Mouse (Mus musculus): ENCODE data around the gene Opcml. TPM values are rescaled to one million over a fixed set of nuclear protein-coding genes. Genes with fewer than 3 reads are reported as not detected.
A peak's percentile ranks its signal among the peaks of the same experiment; 100 is the strongest.

Gene Opcml
- polyA plus RNA-seq, 1 experiment from 2014 or later: 10.1 TPM

- Histone ChIP-seq H3K4me2 (ENCODE audit: low read depth, low read length) (no peak overlapping the region), H3K9me3 (ENCODE audit: control insufficient read depth, low read length) (no peaks in the 10 kb centered on the region), H3K4me1 (replicated peaks; ENCODE audit: control insufficient read depth, insufficient read depth, low read length) (0 out of 2 replicates have a peak, but pooled peaks cover 4% of the 10 kb centered on the region), H3K9ac (ENCODE audit: low read length) (no peak overlapping the region), H3K27me3 (ENCODE audit: control insufficient read depth, insufficient read depth, low read depth, low read length) (peaks cover 29% of the 10 kb centered on the region), H3K27ac (ENCODE audit: low read length) (no peak overlapping the region), H3K36me3 (ENCODE audit: control insufficient read depth, insufficient read depth, low read length) (no peaks in the 10 kb centered on the region), H3K4me3 (ENCODE audit: low read length) (no peak overlapping the region)
- WGBS: 45% methylated on average over 2 of the region's 2 CpGs
- no peak for ATAC-seq (ENCODE audit: low read depth)
These were observed 1.7 kb downstream of the Opcml start for GRCm38 (mm10) chr9:27792226-27792625.

- 63% methylated on average over 3 of the region's 3 CpGs for WGBS
These were observed 2.4 kb downstream of the Opcml start for GRCm38 (mm10) chr9:27792994-27793393.

DNA sequence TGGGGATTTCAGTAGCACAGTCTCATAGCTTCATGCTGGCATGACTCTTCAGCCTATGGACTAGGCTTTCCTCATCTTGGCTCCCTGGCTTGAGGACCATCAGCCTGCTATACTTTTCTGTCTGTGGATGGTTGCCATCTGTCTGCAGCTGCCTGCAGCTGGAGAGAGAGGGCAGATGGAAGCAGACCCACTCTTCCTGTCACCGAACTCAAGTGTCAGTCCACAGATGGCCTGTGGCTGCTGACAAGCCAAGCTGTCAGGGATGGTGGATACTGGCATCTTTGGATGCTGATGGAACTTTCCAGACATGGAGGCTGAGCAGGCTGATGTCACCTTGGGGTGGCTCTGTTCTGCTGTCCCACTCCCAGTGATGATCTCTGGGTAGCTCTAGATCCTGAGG, 6.0 kb downstream of the Opcml start:
- WGBS: 48% methylated on average over 1 of the region's 1 CpGs
- H3K9me3 ChIP-seq (ENCODE audit: control insufficient read depth, low read length): no peaks in the 10 kb centered on the region
- H3K27me3 ChIP-seq (ENCODE audit: control insufficient read depth, insufficient read depth, low read depth, low read length): peaks cover 19% of the 10 kb centered on the region
- no peak overlapping the region for H3K4me3 ChIP-seq (ENCODE audit: low read length)
- peak; percentile 69 for ATAC-seq (ENCODE audit: low read depth)
- no peak overlapping the region for H3K4me2 ChIP-seq (ENCODE audit: low read depth, low read length)
- no peak overlapping the region for H3K9ac ChIP-seq (ENCODE audit: low read length)
- no peaks in the 10 kb centered on the region for H3K36me3 ChIP-seq (ENCODE audit: control insufficient read depth, insufficient read depth, low read length)
- 0 out of 2 replicates have a peak, but pooled peaks cover 2% of the 10 kb centered on the region for H3K4me1 ChIP-seq (replicated peaks; ENCODE audit: control insufficient read depth, insufficient read depth, low read length)
- H3K27ac ChIP-seq (ENCODE audit: low read length): no peak overlapping the region

More at GRCm38 (mm10) chr9:27792994-27793393, 2.4 kb downstream of the Opcml start:
- Histone ChIP-seq H3K4me1 (replicated peaks; ENCODE audit: control insufficient read depth, insufficient read depth, low read length) (0 out of 2 replicates have a peak, but pooled peaks cover 4% of the 10 kb centered on the region), H3K36me3 (ENCODE audit: control insufficient read depth, insufficient read depth, low read length) (no peaks in the 10 kb centered on the region), H3K9me3 (ENCODE audit: control insufficient read depth, low read length) (no peaks in the 10 kb centered on the region), H3K27ac (ENCODE audit: low read length) (no peak overlapping the region), H3K9ac (ENCODE audit: low read length) (no peak overlapping the region), H3K27me3 (ENCODE audit: control insufficient read depth, insufficient read depth, low read depth, low read length) (peaks cover 29% of the 10 kb centered on the region), H3K4me3 (ENCODE audit: low read length) (no peak overlapping the region), H3K4me2 (ENCODE audit: low read depth, low read length) (no peak overlapping the region)
- ATAC-seq (ENCODE audit: low read depth): no peak

DNA sequence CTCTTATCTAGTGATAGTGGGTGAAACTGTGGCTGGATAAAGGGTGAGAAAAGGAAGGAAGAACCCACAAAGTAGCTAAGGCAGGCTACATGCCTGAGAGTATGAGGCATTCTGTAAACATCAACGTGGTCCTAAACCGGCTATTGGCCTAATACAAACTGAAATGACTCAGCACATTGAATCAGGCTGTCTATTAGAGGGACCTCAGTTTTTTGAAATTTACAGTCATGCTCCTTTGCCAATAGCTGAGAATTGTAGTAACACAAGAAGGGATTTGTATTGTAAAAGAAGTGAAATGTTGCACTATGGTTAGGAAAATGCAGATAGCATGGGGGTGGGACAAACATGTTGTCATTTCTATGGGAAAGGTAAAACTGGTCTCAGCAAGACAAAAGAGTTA, 10.4 kb downstream of the Opcml start:
- no peak overlapping the region for H3K27ac ChIP-seq (ENCODE audit: low read length)
- H3K9ac ChIP-seq (ENCODE audit: low read length): no peak overlapping the region
- H3K9me3 ChIP-seq (ENCODE audit: control insufficient read depth, low read length): no peaks in the 10 kb centered on the region
- no peaks in the 10 kb centered on the region for H3K4me1 ChIP-seq (replicated peaks; ENCODE audit: control insufficient read depth, insufficient read depth, low read length)
- no peak for ATAC-seq (ENCODE audit: low read depth)
- H3K4me3 ChIP-seq (ENCODE audit: low read length): no peak overlapping the region
- no peaks in the 10 kb centered on the region for H3K27me3 ChIP-seq (ENCODE audit: control insufficient read depth, insufficient read depth, low read depth, low read length)
- H3K36me3 ChIP-seq (ENCODE audit: control insufficient read depth, insufficient read depth, low read length): no peaks in the 10 kb centered on the region
- H3K4me2 ChIP-seq (ENCODE audit: low read depth, low read length): no peak overlapping the region
- WGBS: 65% methylated on average over 2 of the region's 2 CpGs

- Histone ChIP-seq H3K27me3 (ENCODE audit: control insufficient read depth, insufficient read depth, low read depth, low read length) (no peaks in the 10 kb centered on the region), H3K4me1 (replicated peaks; ENCODE audit: control insufficient read depth, insufficient read depth, low read length) (no peaks in the 10 kb centered on the region), H3K4me3 (ENCODE audit: low read length) (no peak overlapping the region), H3K4me2 (ENCODE audit: low read depth, low read length) (no peak overlapping the region), H3K27ac (ENCODE audit: low read length) (no peak overlapping the region), H3K9me3 (ENCODE audit: control insufficient read depth, low read length) (no peaks in the 10 kb centered on the region), H3K36me3 (ENCODE audit: control insufficient read depth, insufficient read depth, low read length) (no peaks in the 10 kb centered on the region), H3K9ac (ENCODE audit: low read length) (no peak overlapping the region)
- 71% methylated on average over 3 of the region's 3 CpGs for WGBS
- peak; percentile 69 for ATAC-seq (ENCODE audit: low read depth)
These were observed 11.2 kb downstream of the Opcml start for GRCm38 (mm10) chr9:27801807-27802206.

DNA sequence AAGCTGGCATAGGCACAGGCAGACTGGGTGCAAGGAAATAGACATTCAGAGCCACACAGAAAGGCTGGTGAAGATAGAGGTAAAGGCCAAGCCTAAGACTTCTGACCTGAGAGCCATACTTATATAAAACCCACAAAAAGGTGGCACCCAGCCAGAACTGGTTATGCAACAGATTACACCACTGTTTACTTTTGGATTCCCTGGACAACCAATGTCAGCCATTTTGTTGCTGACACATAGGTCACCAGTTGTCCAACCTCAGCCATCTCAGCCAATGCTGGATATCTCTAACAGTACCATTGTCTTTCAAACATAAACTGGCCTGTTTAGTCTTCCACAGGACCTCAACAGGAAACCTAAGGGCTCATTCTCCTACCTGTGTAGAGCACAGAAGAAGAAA, 11.8 kb downstream of the Opcml start:
- Histone ChIP-seq H3K9ac (ENCODE audit: low read length) (no peak overlapping the region), H3K27me3 (ENCODE audit: control insufficient read depth, insufficient read depth, low read depth, low read length) (no peaks in the 10 kb centered on the region), H3K27ac (ENCODE audit: low read length) (no peak overlapping the region), H3K36me3 (ENCODE audit: control insufficient read depth, insufficient read depth, low read length) (no peaks in the 10 kb centered on the region), H3K4me3 (ENCODE audit: low read length) (no peak overlapping the region), H3K4me2 (ENCODE audit: low read depth, low read length) (no peak overlapping the region), H3K9me3 (ENCODE audit: control insufficient read depth, low read length) (no peaks in the 10 kb centered on the region), H3K4me1 (replicated peaks; ENCODE audit: control insufficient read depth, insufficient read depth, low read length) (no peaks in the 10 kb centered on the region)
- 0 out of 2 replicates have a peak, but pooled peaks have one; percentile 34 for ATAC-seq (ENCODE audit: low read depth)

GRCm38 (mm10) chr9:27804461-27804860, 13.9 kb downstream of the Opcml start:
- Histone ChIP-seq H3K4me2 (ENCODE audit: low read depth, low read length) (no peak overlapping the region), H3K27me3 (ENCODE audit: control insufficient read depth, insufficient read depth, low read depth, low read length) (no peaks in the 10 kb centered on the region), H3K9me3 (ENCODE audit: control insufficient read depth, low read length) (no peaks in the 10 kb centered on the region), H3K27ac (ENCODE audit: low read length) (no peak overlapping the region), H3K4me1 (replicated peaks; ENCODE audit: control insufficient read depth, insufficient read depth, low read length) (no peaks in the 10 kb centered on the region), H3K4me3 (ENCODE audit: low read length) (no peak overlapping the region), H3K36me3 (ENCODE audit: control insufficient read depth, insufficient read depth, low read length) (no peaks in the 10 kb centered on the region), H3K9ac (ENCODE audit: low read length) (no peak overlapping the region)
- 86% methylated on average over 3 of the region's 3 CpGs for WGBS
- ATAC-seq (ENCODE audit: low read depth): no peak

GRCm38 (mm10) chr9:27809741-27810140, 19.2 kb downstream of the Opcml start:
- Histone ChIP-seq H3K4me2 (ENCODE audit: low read depth, low read length) (no peak overlapping the region), H3K4me3 (ENCODE audit: low read length) (no peak overlapping the region), H3K9ac (ENCODE audit: low read length) (no peak overlapping the region), H3K4me1 (replicated peaks; ENCODE audit: control insufficient read depth, insufficient read depth, low read length) (no peaks in the 10 kb centered on the region), H3K9me3 (ENCODE audit: control insufficient read depth, low read length) (no peaks in the 10 kb centered on the region), H3K36me3 (ENCODE audit: control insufficient read depth, insufficient read depth, low read length) (no peaks in the 10 kb centered on the region), H3K27ac (ENCODE audit: low read length) (no peak overlapping the region), H3K27me3 (ENCODE audit: control insufficient read depth, insufficient read depth, low read depth, low read length) (no peaks in the 10 kb centered on the region)
- WGBS: 59% methylated on average over 8 of the region's 8 CpGs
- no peak for ATAC-seq (ENCODE audit: low read depth)

- H3K4me3 ChIP-seq (ENCODE audit: low read length): no peak overlapping the region
- no peak overlapping the region for H3K4me2 ChIP-seq (ENCODE audit: low read depth, low read length)
- H3K27me3 ChIP-seq (ENCODE audit: control insufficient read depth, insufficient read depth, low read depth, low read length): no peaks in the 10 kb centered on the region
- no peak overlapping the region for H3K9ac ChIP-seq (ENCODE audit: low read length)
- no peaks in the 10 kb centered on the region for H3K36me3 ChIP-seq (ENCODE audit: control insufficient read depth, insufficient read depth, low read length)
- 16% methylated on average over 3 of the region's 3 CpGs for WGBS
- H3K9me3 ChIP-seq (ENCODE audit: control insufficient read depth, low read length): no peaks in the 10 kb centered on the region
- no peak for ATAC-seq (ENCODE audit: low read depth)
- no peaks in the 10 kb centered on the region for H3K4me1 ChIP-seq (replicated peaks; ENCODE audit: control insufficient read depth, insufficient read depth, low read length)
- no peak overlapping the region for H3K27ac ChIP-seq (ENCODE audit: low read length)
These were observed 22.7 kb downstream of the Opcml start for GRCm38 (mm10) chr9:27813207-27813790.

DNA sequence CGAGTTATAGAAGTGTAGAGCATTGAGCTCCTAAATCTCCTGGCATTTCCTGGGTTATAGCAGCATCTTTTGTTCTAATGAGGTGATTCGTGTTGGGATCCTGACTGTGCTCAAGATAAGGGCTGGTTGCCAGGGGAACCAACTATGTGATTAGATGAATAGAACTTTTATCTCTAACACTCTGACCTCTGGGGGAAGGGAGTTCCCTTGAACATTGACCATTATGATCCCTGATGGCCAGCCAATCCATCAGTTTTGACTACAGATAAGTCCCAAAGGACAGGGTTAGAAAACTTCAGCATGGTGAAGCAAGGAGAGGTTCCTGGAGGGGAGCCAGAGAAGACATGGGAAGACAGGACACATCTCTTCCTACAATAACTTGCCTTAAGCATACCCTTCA, 23.6 kb downstream of the Opcml start:
- no peak overlapping the region for H3K4me3 ChIP-seq (ENCODE audit: low read length)
- WGBS: 11% methylated on average over 2 of the region's 2 CpGs

More for the DNA sequence above, 23.6 kb downstream of the Opcml start:
- Histone ChIP-seq H3K4me1 (replicated peaks; ENCODE audit: control insufficient read depth, insufficient read depth, low read length) (no peaks in the 10 kb centered on the region), H3K9me3 (ENCODE audit: control insufficient read depth, low read length) (no peaks in the 10 kb centered on the region), H3K4me2 (ENCODE audit: low read depth, low read length) (no peak overlapping the region), H3K27me3 (ENCODE audit: control insufficient read depth, insufficient read depth, low read depth, low read length) (no peaks in the 10 kb centered on the region), H3K27ac (ENCODE audit: low read length) (no peak overlapping the region), H3K9ac (ENCODE audit: low read length) (no peak overlapping the region), H3K36me3 (ENCODE audit: control insufficient read depth, insufficient read depth, low read length) (no peaks in the 10 kb centered on the region)
- no peak for ATAC-seq (ENCODE audit: low read depth)

Data from lung, embryonic 16.5 days (tissue).